Mouse (Mus musculus) heart, adult 2 months (tissue): ENCODE measurements at regions not wholly inside any gene's neighbourhood (a gene's known extent, or its start where the extent isn't known, plus 50 kb on each side); places are given as distances from the start of the nearest gene placed in this dataset.

Source experiments
- CTCF ChIP-seq: fragments of 200-600 bp; IDR thresholded peaks from 2 replicates; pipeline ENCODE4 v1.8.1; 2022; ENCODE audit warnings: antibody characterized with exemption, mild to moderate bottlenecking, moderate library complexity
- POLR2A ChIP-seq: fragments of 200-500 bp; IDR thresholded peaks from 2 replicates; pipeline ENCODE4 v1.6.1; 2011; ENCODE audit warnings: mild to moderate bottlenecking, low read depth, low read length, control low read depth; ENCODE audit not compliant: insufficient read depth

DNA sequence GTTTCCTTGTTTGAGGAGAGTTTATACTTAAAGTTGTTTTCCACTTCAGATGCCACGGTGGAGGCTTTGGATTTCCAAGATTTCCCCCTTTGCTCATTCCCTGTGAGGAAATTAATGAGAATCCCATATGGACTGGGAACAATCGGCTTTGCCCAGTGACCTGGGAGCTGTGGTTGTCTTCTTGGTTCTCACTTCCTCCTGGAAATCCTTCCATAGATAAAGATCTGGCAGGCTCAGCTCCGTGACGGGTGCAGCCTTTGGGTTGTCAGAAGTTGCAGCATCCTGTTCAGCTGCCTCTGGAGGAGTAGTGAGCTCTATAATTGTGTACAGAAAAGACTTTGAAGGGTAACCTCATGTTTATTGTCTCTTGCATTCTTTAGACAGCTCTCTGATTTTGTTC, 78.8 kb upstream of the Ankrd28 start:
- TF ChIP-seq CTCF, result 0 out of 2 replicates have a peak, but pooled peaks have one; percentile 12
- TF ChIP-seq POLR2A, result 0 out of 2 replicates have a peak, but pooled peaks have one; percentile 19
